23 mouse cellular contexts compared by ENCODE assay signal in genomic region chr12:111963339-111963738, GRCm38 (mm10). TPM values are rescaled to one million over a fixed set of nuclear protein-coding genes. Genes with fewer than 3 reads are reported as not detected.
A peak's percentile ranks its signal among the peaks of the same experiment; 100 is the strongest.
DNase-seq lines count a peak whose midpoint lies in the region; ATAC-seq lines count a peak whose summit lies in the region.
"Had no signal": no experiment of that assay in that cellular context is flagged by ENCODE, and none has a peak within 500 bp of the region (broad histone marks: within the 10 kb centered on the region; RNA-seq: fewer than 3 reads in every experiment).

No protein-coding gene starts in this region.

- no peak overlapping the region for H3K9ac ChIP-seq in kidney, embryonic 15.5 days
- H3K9ac ChIP-seq: embryonic facial prominence, embryonic 15.5 days; heart, embryonic 12.5 days; hindbrain, embryonic 14.5 days had no signal

- H3K4me3 ChIP-seq in kidney, embryonic 15.5 days (replicated peaks): no peak overlapping the region
- H3K4me3 ChIP-seq: embryonic facial prominence, embryonic 15.5 days; erythroblast, embryonic 14.5 days; forebrain, embryonic 10.5 days; gastrocnemius, adult 2 months; heart, embryonic 12.5 days; hindbrain, embryonic 10.5 days had no signal

- H3K4me2 ChIP-seq in kidney, embryonic 15.5 days: no peak overlapping the region
- H3K4me2 ChIP-seq: embryonic facial prominence, embryonic 15.5 days; heart, embryonic 12.5 days; hindbrain, embryonic 14.5 days had no signal

- H3K9me3 ChIP-seq in kidney, embryonic 15.5 days (replicated peaks): peaks cover 4% of the 10 kb centered on the region; the same call in 1 of the 2 replicates
- H3K9me3 ChIP-seq: embryonic facial prominence, embryonic 15.5 days had no signal

- peaks cover 54% of the 10 kb centered on the region for H3K36me3 ChIP-seq in kidney, embryonic 15.5 days

- WGBS in kidney, embryonic 15.5 days: 84% methylated on average over 5 of the region's 5 CpGs

- no peak overlapping the region for H3K27ac ChIP-seq in kidney, embryonic 15.5 days
- H3K27ac ChIP-seq: embryonic facial prominence, embryonic 15.5 days; forebrain, embryonic 10.5 days; gastrocnemius, adult 2 months; hindbrain, embryonic 10.5 days; hindbrain, embryonic 14.5 days had no signal

- DNase-seq in kidney, adult 18-20 months: peak; percentile 52
- DNase-seq in adipocyte (ENCODE audit: low spot score): peak; percentile 37
- DNase-seq in kidney, adult 9 months: peak; percentile 73
- peak; percentile 73 to 83 for DNase-seq in kidney, postnatal 36 days
- no peak for DNase-seq in lung, postnatal 14 days
- DNase-seq: adrenal gland, adult 2 months; adrenal gland, postnatal 25 days; cerebellum, adult 18-20 months; cerebellum, postnatal 10 days; embryo, embryonic 11 days; gastrocnemius, adult 2 months; gastrocnemius, postnatal 25 days had no signal

- no peaks in the 10 kb centered on the region for H3K27me3 ChIP-seq in kidney, embryonic 15.5 days
- H3K27me3 ChIP-seq: embryonic facial prominence, embryonic 15.5 days; heart, embryonic 12.5 days had no signal

- ATAC-seq in kidney, embryonic 15.5 days (replicated peaks; ENCODE audit: low FRiP score): no peak
- ATAC-seq: activated CD4-positive, CD25-positive, alpha-beta regulatory T cell, adult 4 months; forebrain, embryonic 14.5 days had no signal

- peaks cover 15% of the 10 kb centered on the region for H3K4me1 ChIP-seq in kidney, embryonic 15.5 days

RNA-seq across cellular contexts. Expression of gene Atp5mpl, which starts 3.4 kb away (rescaled TPM):
- polyA plus RNA-seq in kidney, embryonic 15.5 days (2015; fragmentation: Nextera tagmentation; extraction: Ambion mirVana): 785 and 879 TPM in 2 replicates

RNA-seq across cellular contexts. Expression of gene Tdrd9, which starts 8.0 kb away (rescaled TPM):
- 0.47 and 0.57 TPM in 2 replicates for polyA plus RNA-seq in kidney, embryonic 15.5 days (2015; fragmentation: Nextera tagmentation; extraction: Ambion mirVana)
- polyA plus RNA-seq: activated CD4-positive, CD25-positive, alpha-beta regulatory T cell, adult 4 months; adrenal gland, adult 2 months; erythroblast, embryonic 14.5 days; G1E had no signal

RNA-seq across cellular contexts. Expression of gene Rd3l, which starts 17.8 kb away (rescaled TPM):
- polyA plus RNA-seq in kidney, embryonic 15.5 days (2015; fragmentation: Nextera tagmentation; extraction: Ambion mirVana): not detected in 2 replicates
- polyA plus RNA-seq: activated CD4-positive, CD25-positive, alpha-beta regulatory T cell, adult 4 months; adrenal gland, adult 2 months; embryonic facial prominence, embryonic 11.5 days; embryonic facial prominence, embryonic 15.5 days; erythroblast, embryonic 14.5 days; forebrain, embryonic 10.5 days; forebrain, embryonic 14.5 days; G1E; hindbrain, embryonic 10.5 days; hindbrain, embryonic 14.5 days had no signal

RNA-seq across cellular contexts. Expression of gene Ppp1r13b, which starts 55.4 kb away (rescaled TPM):
- polyA plus RNA-seq in kidney, embryonic 15.5 days (2015; fragmentation: Nextera tagmentation; extraction: Ambion mirVana): 14.5 and 18.5 TPM in 2 replicates
